In the genomic region with DNA sequence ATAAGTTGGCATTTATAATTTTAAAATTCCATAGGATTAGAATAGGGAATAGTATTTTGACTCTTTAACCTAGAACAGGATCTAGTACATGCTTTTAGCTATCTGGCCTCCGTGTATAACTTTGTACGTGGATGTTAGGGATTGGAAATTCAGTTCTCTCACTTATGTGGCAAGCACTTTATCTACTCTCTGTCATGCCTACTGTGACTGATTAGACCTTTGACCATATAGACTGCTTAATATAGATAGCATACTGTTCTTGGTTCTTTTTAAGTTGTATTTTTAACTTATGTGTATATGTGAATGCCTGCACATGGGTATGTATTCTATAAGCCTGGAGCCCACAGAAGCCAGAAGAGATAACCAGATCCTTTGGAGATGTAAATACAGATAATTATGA, we compare ENCODE assay signal across 16 mouse cellular contexts.
"Had no signal": no experiment of that assay in that cellular context is flagged by ENCODE, and none has a peak within 500 bp of the region (broad histone marks: within the 10 kb centered on the region; RNA-seq: fewer than 3 reads in every experiment).

No protein-coding gene starts in this region.

- H3K9me3 ChIP-seq: intestine, embryonic 15.5 days; limb, embryonic 12.5 days; limb, embryonic 15.5 days; midbrain, embryonic 10.5 days; midbrain, embryonic 13.5 days; stomach, embryonic 15.5 days had no signal

- H3K4me2 ChIP-seq: intestine, embryonic 15.5 days; limb, embryonic 12.5 days; limb, embryonic 15.5 days; midbrain, embryonic 13.5 days; stomach, embryonic 15.5 days had no signal

- H3K9ac ChIP-seq: intestine, embryonic 15.5 days; limb, embryonic 12.5 days; limb, embryonic 15.5 days; midbrain, embryonic 13.5 days; stomach, embryonic 15.5 days had no signal

- DNase-seq: kidney, adult 11 months; kidney, adult 9 months; kidney, postnatal 14 days; kidney, postnatal 4 days; left cerebral cortex, postnatal 4 days; lung, adult 2 months; lung, postnatal 14 days; lung, postnatal 4 days had no signal

- H3K4me1 ChIP-seq: intestine, embryonic 15.5 days; limb, embryonic 12.5 days; limb, embryonic 15.5 days; midbrain, embryonic 10.5 days; midbrain, embryonic 13.5 days; stomach, embryonic 15.5 days had no signal

- H3K27me3 ChIP-seq: intestine, embryonic 15.5 days; limb, embryonic 12.5 days; limb, embryonic 15.5 days; midbrain, embryonic 13.5 days; stomach, embryonic 15.5 days had no signal

- H3K4me3 ChIP-seq: intestine, embryonic 15.5 days; limb, embryonic 12.5 days; limb, embryonic 15.5 days; midbrain, embryonic 10.5 days; midbrain, embryonic 13.5 days; myocyte; stomach, embryonic 15.5 days had no signal

- H3K27ac ChIP-seq: intestine, embryonic 15.5 days; limb, embryonic 12.5 days; limb, embryonic 15.5 days; midbrain, embryonic 10.5 days; midbrain, embryonic 13.5 days; stomach, embryonic 15.5 days had no signal

- ATAC-seq: intestine, embryonic 15.5 days; midbrain, embryonic 13.5 days; midbrain, embryonic 16.5 days had no signal
